Mouse (Mus musculus) left cerebral cortex, postnatal 25 days (tissue): ENCODE measurements around the gene Igdcc3. TPM values are rescaled to one million over a fixed set of nuclear protein-coding genes. Genes with fewer than 3 reads are reported as not detected.

Experiments used
- DNase-seq, 2 experiments: peaks; one replicate each; pipeline ENCODE4 v3.0.0; 2022; ENCODE audit warnings: low spot score in 2 of 2, mixed read lengths in 1 of 2
- intact Hi-C: fragments of 180-260 bp; cut with DNase I; formaldehyde crosslinking; loops from one replicate; pipeline ENCODE4 v1.15.1; 2025
- total RNA-seq, 2 experiments: library from RNA; stranded (reverse); gene quantifications; 2 replicates each; pipeline ENCODE4 v1.2.3; 2021

The Igdcc3 gene
- total RNA-seq, 2 experiments from 2014 or later, result 1.5 to 2.2 TPM

DNA sequence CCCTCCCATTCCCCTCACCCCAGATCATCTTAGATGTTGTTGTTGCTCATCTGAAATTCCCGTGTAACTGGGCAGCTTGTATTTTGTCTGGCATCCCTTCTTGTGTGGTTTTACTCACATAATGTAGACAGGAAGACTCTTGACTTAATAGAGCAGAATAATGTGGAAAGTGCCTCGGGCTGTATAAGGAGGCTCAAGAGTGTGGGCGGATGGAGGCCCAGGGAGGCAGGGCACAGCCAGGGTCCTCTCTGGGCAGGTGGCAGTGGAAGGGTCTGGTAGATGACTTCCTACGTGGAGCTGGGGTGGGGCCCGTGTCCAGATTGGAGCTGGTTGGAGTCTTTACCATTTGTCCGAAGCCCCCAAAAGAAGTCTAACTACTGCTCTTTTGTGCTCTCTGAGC, 82.9 kb downstream of the Igdcc3 start:
- no peak for DNase-seq
- intact Hi-C loops, result loop anchor here (2.0 kb wide), 1 partner anchor 59 kb away; no protein-coding TSS in a partner anchor

- intact Hi-C loops, result loop anchor here (2.0 kb wide), 1 partner anchor 57 kb away; no protein-coding TSS in a partner anchor
- no peak for DNase-seq
Observed at GRCm38 (mm10) chr9:65225795-65226194, 84.8 kb downstream of the Igdcc3 start.

DNA sequence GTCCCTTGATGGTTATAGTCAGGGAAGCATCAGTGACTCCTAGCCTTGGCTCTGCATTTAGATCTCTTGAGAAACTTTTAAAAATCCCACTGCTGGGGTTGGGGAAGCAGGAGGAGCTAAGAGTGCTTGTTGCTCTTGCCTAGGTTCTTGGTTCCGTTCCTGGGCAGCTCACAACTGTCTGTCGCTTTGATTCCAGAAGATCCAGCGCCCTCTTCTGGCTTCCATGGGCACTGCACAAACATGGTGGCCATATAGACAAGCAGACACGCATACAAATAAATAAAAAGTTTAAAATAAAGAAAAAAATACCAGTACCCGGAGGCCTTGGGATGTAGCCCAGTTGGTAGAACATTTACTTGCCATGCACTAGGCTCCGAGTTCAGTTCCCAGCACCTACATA, 89.3 kb downstream of the Igdcc3 start:
- DNase-seq, result no peak
- intact Hi-C loops, result no loop called here

DNA sequence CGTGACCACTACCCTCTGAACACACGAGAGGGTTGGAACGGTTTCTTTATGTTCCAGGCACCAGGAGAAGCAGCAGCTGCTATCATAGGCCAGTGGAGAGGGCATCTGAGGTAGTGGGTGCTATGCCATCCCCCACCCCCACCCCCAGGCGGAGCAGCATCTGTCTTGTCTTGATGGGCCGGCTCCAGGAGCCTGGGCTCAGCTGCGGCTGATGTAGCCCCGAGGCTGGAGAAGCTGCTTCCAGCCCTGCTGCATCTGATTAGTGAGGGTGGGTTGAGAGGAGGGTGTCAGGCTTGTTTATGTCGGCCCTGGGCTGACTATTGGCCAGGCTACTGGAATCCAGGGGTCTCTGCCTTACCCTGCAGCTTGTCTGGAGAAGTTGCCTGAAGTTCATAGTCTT, 90.3 kb downstream of the Igdcc3 start:
- intact Hi-C loops, result no loop called here
- no peak for DNase-seq

DNA sequence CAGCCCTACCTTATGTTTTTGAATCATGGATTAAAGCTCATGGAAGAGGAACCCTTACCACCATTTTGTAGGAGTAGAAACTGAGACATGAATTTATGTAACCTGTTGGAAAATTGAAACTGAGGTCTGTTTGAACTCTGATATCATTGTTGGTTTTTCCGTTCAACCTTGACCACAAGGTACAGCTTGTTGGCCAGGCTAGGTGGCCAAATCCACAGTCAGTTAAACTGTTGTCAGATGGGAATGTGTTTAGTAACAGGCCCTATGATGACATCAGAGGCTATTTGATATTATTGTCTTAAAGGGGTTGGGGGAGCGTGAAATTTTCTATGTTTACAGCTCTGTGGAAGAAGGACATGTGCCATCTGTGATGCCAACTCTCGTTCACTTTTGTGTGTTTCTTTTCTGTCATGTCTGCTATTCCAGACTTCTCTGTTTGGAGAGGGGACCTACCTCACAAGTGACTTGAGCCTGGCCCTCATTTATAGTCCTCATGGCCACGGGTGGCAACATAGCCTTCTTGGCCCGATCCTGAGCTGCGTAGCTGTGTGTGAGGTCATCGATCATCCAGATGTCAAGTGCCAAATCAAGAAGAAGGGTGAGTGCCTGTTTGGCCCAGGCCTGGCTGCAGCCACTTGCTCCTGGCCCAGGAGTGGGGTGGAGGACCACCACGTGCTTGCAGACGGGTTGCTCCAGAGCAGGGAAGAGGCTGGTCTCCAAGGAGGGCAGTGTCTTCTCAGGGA, 92.4 kb downstream of the Igdcc3 start:
- no peak for DNase-seq
- intact Hi-C loops, result no loop called here

DNA sequence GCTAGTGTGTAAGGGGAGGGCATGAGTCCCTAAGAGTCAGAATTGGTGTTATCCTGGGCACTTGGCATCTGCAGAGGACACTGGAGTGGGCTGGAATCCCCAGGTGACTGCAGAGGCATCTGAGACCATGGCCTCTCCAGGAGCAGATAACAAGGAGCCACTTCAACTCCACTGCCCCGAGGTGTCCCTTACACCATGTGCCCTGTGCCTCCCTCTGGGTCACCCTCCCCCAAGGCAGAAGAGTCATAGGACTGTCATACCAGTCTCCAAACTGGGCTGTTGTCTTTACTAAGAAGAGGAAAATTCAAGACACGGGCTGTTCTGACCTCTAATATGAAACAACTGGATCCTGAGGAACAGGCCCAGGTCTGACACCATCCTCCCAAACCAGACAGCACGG, 93.7 kb downstream of the Igdcc3 start:
- DNase-seq, result no peak
- intact Hi-C loops, result no loop called here

Other genes with a start within 250 kb of the Igdcc3 start
- under 1 TPM; 0.14 to 0.18 TPM for gene Slc24a1, start 189.6 kb upstream of the Igdcc3 start, total RNA-seq
- gene Ints14, start 180.3 kb upstream of the Igdcc3 start, total RNA-seq, result 10 to 100 TPM; 22.4 to 23.7 TPM
- gene Hacd3, start 119.5 kb upstream of the Igdcc3 start, total RNA-seq, result 100 to 1,000 TPM; 169 to 175 TPM
- 100 to 1,000 TPM; 154 to 160 TPM for gene Dpp8, start 108.8 kb upstream of the Igdcc3 start, total RNA-seq
- 10 to 100 TPM; 23.4 to 24.5 TPM for gene Igdcc4, start 39.7 kb upstream of the Igdcc3 start, total RNA-seq
- 1 to 10 TPM; 3.3 to 3.6 TPM for gene Parp16, start 54.2 kb downstream of the Igdcc3 start, total RNA-seq
- under 1 TPM; 0.07 to 0.09 TPM for gene Cilp, start 124.0 kb downstream of the Igdcc3 start, total RNA-seq
- 10 to 100 TPM; 28.9 to 29.6 TPM for gene Clpx, start 153.1 kb downstream of the Igdcc3 start, total RNA-seq
- 10 to 100 TPM; 28.0 to 29.1 TPM for gene Pdcd7, start 204.9 kb downstream of the Igdcc3 start, total RNA-seq
- 1 to 10 TPM; 3.3 to 5.8 TPM for gene Ubap1l, start 219.9 kb downstream of the Igdcc3 start, total RNA-seq